In the genomic region with DNA sequence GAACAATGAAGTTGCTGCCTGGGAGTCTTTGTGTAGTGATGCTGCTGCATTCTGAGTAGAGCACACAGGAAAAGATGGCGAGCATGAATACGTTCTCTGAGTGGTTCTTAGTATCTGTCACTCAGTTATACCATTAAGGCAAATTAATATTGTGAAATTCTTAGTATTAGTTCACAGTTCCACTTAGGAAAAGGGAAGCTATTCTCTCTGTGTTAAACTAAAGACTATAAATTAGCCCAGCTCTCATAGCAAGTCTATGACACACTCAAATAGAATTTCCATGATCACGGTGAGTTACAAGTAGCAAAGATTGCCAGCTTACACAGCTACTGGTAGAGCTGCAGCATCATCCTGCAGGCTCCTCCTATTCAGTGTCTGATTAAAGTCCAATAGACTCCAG, we compare ENCODE assay signal across 20 mouse cellular contexts. TPM values are rescaled to one million over a fixed set of nuclear protein-coding genes. Genes with fewer than 3 reads are reported as not detected.
DNase-seq lines count a peak whose midpoint lies in the region; ATAC-seq and TF ChIP-seq lines count a peak whose summit lies in the region.
"Had no signal": no experiment of that assay in that cellular context is flagged by ENCODE, and none has a peak within 500 bp of the region (broad histone marks: within the 10 kb centered on the region; RNA-seq: fewer than 3 reads in every experiment).

No protein-coding gene starts in this region.

- no peak for DNase-seq in forebrain, embryonic 10.5 days (ENCODE audit: extremely low spot score, low spot score)
- no peak for DNase-seq in layer of hippocampus, adult 2 months (ENCODE audit: low spot score in 2 of 2)
- no peak for DNase-seq in layer of hippocampus, adult 9-10 months (ENCODE audit: low spot score)
- peak; percentile 43 for DNase-seq in NIH3T3 (ENCODE audit: low read depth)
- DNase-seq in right cerebral cortex, postnatal 10 days (ENCODE audit: low spot score in 2 of 2): no peak
- no peak for DNase-seq in adrenal gland, postnatal 10 days
- DNase-seq: cerebellum, postnatal 14 days; heart, adult 2 months; heart, postnatal 10 days; kidney, adult 9 months; layer of hippocampus, postnatal 36 days; left cerebral cortex, postnatal 4 days; midbrain, embryonic 14.5 days; right cerebral cortex, postnatal 25 days; thymus, postnatal 14 days had no signal

- H3K4me2 ChIP-seq in forebrain, embryonic 16.5 days (ENCODE audit: low read length): no peak overlapping the region
- H3K4me2 ChIP-seq: liver, embryonic 11.5 days; lung, embryonic 14.5 days had no signal

- H3K27me3 ChIP-seq in forebrain, embryonic 16.5 days (replicated peaks; ENCODE audit: control insufficient read depth, insufficient read depth, low read length): no peaks in the 10 kb centered on the region
- H3K27me3 ChIP-seq in forebrain, embryonic 10.5 days (ENCODE audit: poor library complexity, severe bottlenecking): no peaks in the 10 kb centered on the region

- WGBS in forebrain, embryonic 16.5 days: 77% methylated on average over 3 of the region's 3 CpGs
- WGBS in forebrain, embryonic 10.5 days: 93% methylated on average over 3 of the region's 3 CpGs

- H3K27ac ChIP-seq in forebrain, embryonic 16.5 days (ENCODE audit: low read length): no peak overlapping the region
- H3K27ac ChIP-seq in forebrain, embryonic 10.5 days: no peak overlapping the region
- peak overlapping the region; percentile 68 for H3K27ac ChIP-seq in layer of hippocampus, adult 2 months

- no peaks in the 10 kb centered on the region for H3K36me3 ChIP-seq in forebrain, embryonic 16.5 days (ENCODE audit: control insufficient read depth, insufficient read depth)
- H3K36me3 ChIP-seq in forebrain, embryonic 10.5 days (replicated peaks): peaks cover 3% of the 10 kb centered on the region; the same call in 1 of the 2 replicates

- H3K4me3 ChIP-seq in forebrain, embryonic 16.5 days (replicated peaks; ENCODE audit: low read length): no peak overlapping the region
- no peak overlapping the region for H3K4me3 ChIP-seq in forebrain, embryonic 10.5 days
- no peak overlapping the region for H3K4me3 ChIP-seq in layer of hippocampus, adult 2 months
- H3K4me3 ChIP-seq: heart, adult 2 months had no signal

- H3K9ac ChIP-seq in forebrain, embryonic 16.5 days (replicated peaks; ENCODE audit: low read depth, low read length): no peak overlapping the region
- H3K9ac ChIP-seq: lung, embryonic 14.5 days had no signal

- peak; percentile 43 for ATAC-seq in forebrain, embryonic 16.5 days
- peak; percentile 83 for ATAC-seq in megakaryocyte, adult 5-6 weeks (ENCODE audit: poor library complexity, severe bottlenecking)
- ATAC-seq: hindbrain, embryonic 16.5 days had no signal

- no peak for TF ChIP-seq CTCF in layer of hippocampus, adult 2 months (conservative IDR thresholded peaks at IDR 0.05)

- peaks cover 4% of the 10 kb centered on the region; the same call in 1 of the 2 replicates for H3K4me1 ChIP-seq in forebrain, embryonic 16.5 days (replicated peaks; ENCODE audit: control insufficient read depth, insufficient read depth, low read length)
- no peaks in the 10 kb centered on the region for H3K4me1 ChIP-seq in forebrain, embryonic 10.5 days

- no peaks in the 10 kb centered on the region for H3K9me3 ChIP-seq in forebrain, embryonic 16.5 days (ENCODE audit: control insufficient read depth, low read length)
- H3K9me3 ChIP-seq in forebrain, embryonic 10.5 days: no peaks in the 10 kb centered on the region

RNA-seq across cellular contexts. Expression of a gene that starts 23.3 kb away (rescaled TPM):
- polyA plus RNA-seq in forebrain, embryonic 16.5 days (2015; fragmentation: Nextera tagmentation; extraction: Ambion mirVana): 81.7 and 87.3 TPM in 2 replicates
- polyA plus RNA-seq in forebrain, embryonic 10.5 days (2016; fragmentation: Nextera tagmentation; extraction: Ambion mirVana): 67.5 and 68.0 TPM in 2 replicates
- total RNA-seq in layer of hippocampus, adult 2 months (2021): 100 to 1,000 TPM; 128 to 133 TPM
- 125 and 149 TPM in 2 replicates for total RNA-seq in megakaryocyte, adult 5-6 weeks (2015)
- 244 and 262 TPM in 2 replicates for total RNA-seq in megakaryocyte, adult 5-6 weeks (2017)
- 10 to 100 TPM; 83.4 to 92.2 TPM for total RNA-seq in adrenal gland, postnatal 10 days (2021)
